Mouse (Mus musculus) E14TG2a.4 (cell line): ENCODE measurements around the gene Dhx37.
"Not testable (repeated sequence)": the region's sequence is repeated elsewhere in the genome, so short reads cannot be mapped to it uniquely, and the experiment has no call there.

Experiments used
- CTCF ChIP-seq: conservative IDR thresholded peaks from 2 replicates; pipeline ENCODE4 v1.5.1; 2014; ENCODE audit warnings: low read length
- NANOG ChIP-seq: IDR thresholded peaks from 2 replicates; pipeline ENCODE4 v1.6.1; 2014; ENCODE audit warnings: borderline replicate concordance, low read length, mixed read lengths
- POU5F1 ChIP-seq: IDR thresholded peaks from 2 replicates; pipeline ENCODE4 v1.6.1; 2014; ENCODE audit warnings: low read length, borderline replicate concordance

- TF ChIP-seq CTCF, NANOG, POU5F1: not testable (repeated sequence)
Observed at GRCm38 (mm10) chr5:125432324-125432723, 1.6 kb downstream of the Dhx37 start.
